Mouse (Mus musculus) naive thymus-derived CD4-positive, alpha-beta T cell, adult 2 months (primary cell): Measurements from ENCODE around the gene Phactr4.
"Not testable (repeated sequence)": the region's sequence is repeated elsewhere in the genome, so short reads cannot be mapped to it uniquely, and the experiment has no call there.

Experiments used
- DNase-seq: peaks from one replicate; pipeline ENCODE4 v3.0.0-alpha.2; 2011; ENCODE audit warnings: low read depth

Gene Phactr4

GRCm38 (mm10) chr4:132421923-132422782, at the start of gene Phactr4:
Gene Phactr4 (minus strand): TSS chr4:132422489.
- DNase-seq: peak; percentile 63

GRCm38 (mm10) chr4:132469873-132470272, 47.6 kb upstream of the Phactr4 start:
- DNase-seq: no peak

GRCm38 (mm10) chr4:132464255-132464613, 41.9 kb upstream of the Phactr4 start:
- no peak for DNase-seq

- peak; percentile 93 for DNase-seq
Observed at GRCm38 (mm10) chr4:132463430-132464254, 41.4 kb upstream of the Phactr4 start, which contains the start of gene Med18. Gene Med18 (minus strand): TSS chr4:132463921.

- DNase-seq: no peak
Observed at GRCm38 (mm10) chr4:132462836-132463235, 40.5 kb upstream of the Phactr4 start.

GRCm38 (mm10) chr4:132460225-132460624, 37.9 kb upstream of the Phactr4 start:
- DNase-seq: no peak

- no peak for DNase-seq
Observed at GRCm38 (mm10) chr4:132455561-132455960, 33.3 kb upstream of the Phactr4 start.

- no peak for DNase-seq
Observed at GRCm38 (mm10) chr4:132455146-132455545, 32.9 kb upstream of the Phactr4 start.

GRCm38 (mm10) chr4:132454216-132454615, 31.9 kb upstream of the Phactr4 start:
- DNase-seq: no peak

- no peak for DNase-seq
Observed at GRCm38 (mm10) chr4:132449778-132450177, 27.5 kb upstream of the Phactr4 start.

GRCm38 (mm10) chr4:132446105-132446504, 23.8 kb upstream of the Phactr4 start:
- no peak for DNase-seq

GRCm38 (mm10) chr4:132444516-132444915, 22.2 kb upstream of the Phactr4 start:
- DNase-seq: no peak

- DNase-seq: no peak
Observed at GRCm38 (mm10) chr4:132437857-132438256, 15.6 kb upstream of the Phactr4 start.

- DNase-seq: no peak
Observed at GRCm38 (mm10) chr4:132432717-132433372, 10.6 kb upstream of the Phactr4 start.

- no peak for DNase-seq
Observed at GRCm38 (mm10) chr4:132428022-132428542, 5.8 kb upstream of the Phactr4 start.

- no peak for DNase-seq
Observed at GRCm38 (mm10) chr4:132427493-132427892, 5.2 kb upstream of the Phactr4 start.

- DNase-seq: no peak
Observed at GRCm38 (mm10) chr4:132426021-132426420, 3.7 kb upstream of the Phactr4 start.

- DNase-seq: peak; percentile 45
Observed at GRCm38 (mm10) chr4:132424765-132425164, 2.5 kb upstream of the Phactr4 start.

GRCm38 (mm10) chr4:132421556-132421922, 750 bp downstream of the Phactr4 start:
- no peak for DNase-seq

GRCm38 (mm10) chr4:132420471-132420870, 1.8 kb downstream of the Phactr4 start:
- DNase-seq: no peak

- DNase-seq: no peak
Observed at GRCm38 (mm10) chr4:132415966-132416365, 6.3 kb downstream of the Phactr4 start.

GRCm38 (mm10) chr4:132413257-132413656, 9.0 kb downstream of the Phactr4 start:
- not testable (repeated sequence) for DNase-seq
